Mouse (Mus musculus) midbrain, postnatal 0 days (tissue): Measurements from ENCODE around the gene A630023A22Rik. TPM values are rescaled to one million over a fixed set of nuclear protein-coding genes. Genes with fewer than 3 reads are reported as not detected.

Experiments used
- ATAC-seq: fragments of 200-750 bp; cut with Nextera tagmentation; 2 replicates; pipeline ENCODE4 v1.8.0; 2017; ENCODE audit warnings: moderate number of reproducible peaks, mild to moderate bottlenecking, moderate TSS enrichment, moderate library complexity; ENCODE audit not compliant: low FRiP score
- DNase-seq: peaks from one replicate; pipeline ENCODE4 v3.0.0-alpha.2; 2015; ENCODE audit warnings: low spot score
- H3K27ac ChIP-seq: fragments of 300-500 bp; sonication (generic); 2 replicates; pipeline ENCODE4 v1.5.1; 2014; ENCODE audit warnings: low read depth, mild to moderate bottlenecking, low read length, mixed read lengths
- H3K27me3 ChIP-seq: fragments of 300-500 bp; sonication (generic); 2 replicates; pipeline ENCODE4 v1.6.1; 2014; ENCODE audit warnings: low read length, control low read depth, mixed read lengths; ENCODE audit not compliant: insufficient read depth
- H3K36me3 ChIP-seq: fragments of 300-500 bp; sonication (generic); 2 replicates; pipeline ENCODE4 v1.6.1; 2014; ENCODE audit warnings: low read length, control low read depth, mixed read lengths; ENCODE audit not compliant: insufficient read depth
- H3K4me1 ChIP-seq: fragments of 300-500 bp; sonication (generic); 2 replicates; pipeline ENCODE4 v1.6.1; 2014; ENCODE audit warnings: mild to moderate bottlenecking, control low read depth, antibody characterized with exemption, low read length, mixed read lengths; ENCODE audit not compliant: insufficient read depth
- H3K4me2 ChIP-seq: fragments of 300-500 bp; sonication (generic); 2 replicates; pipeline ENCODE4 v1.6.1; 2014; ENCODE audit warnings: low read depth, mild to moderate bottlenecking, low read length, mixed read lengths; ENCODE audit not compliant: poor library complexity, severe bottlenecking
- H3K4me3 ChIP-seq: fragments of 300-500 bp; sonication (generic); 2 replicates; pipeline ENCODE4 v1.5.1; 2014; ENCODE audit warnings: low read depth, mild to moderate bottlenecking, low read length, moderate library complexity
- H3K9ac ChIP-seq: fragments of 300-500 bp; sonication (generic); replicated peaks from 2 replicates; pipeline ENCODE4 v1.6.1; 2014; ENCODE audit warnings: mild to moderate bottlenecking, low read length, moderate library complexity, mixed read lengths; ENCODE audit not compliant: poor library complexity, severe bottlenecking
- H3K9me3 ChIP-seq: fragments of 300-500 bp; sonication (generic); 2 replicates; pipeline ENCODE4 v1.6.1; 2016; ENCODE audit warnings: low read length, control low read depth
- CTCF ChIP-seq: IDR thresholded peaks from 2 replicates; pipeline ENCODE4 v1.5.1; 2016; ENCODE audit warnings: antibody characterized with exemption, mild to moderate bottlenecking
- WGBS: fragments of 180-500 bp; shearing (Covaris S2); extraction: QIAGEN DNeasy Blood & Tissue Kit; methylation state at CpG from one replicate; pipeline ENCODE4 v1.1.7; 2014; 5-methylcytosine and 5-hydroxymethylcytosine counted together
- polyA plus RNA-seq: library from polyadenylated mRNA; unstranded; fragments of >200 nt; fragmentation: Nextera tagmentation; extraction: Ambion mirVana; gene quantifications from 2 replicates; pipeline ENCODE4 v1.2.1, GENCODE M21; 2015
- total RNA-seq: library from RNA; depleted of rRNA; stranded (reverse); fragments of >200 nt; gene quantifications from 2 replicates; pipeline ENCODE4 v1.2.3, GENCODE M21; 2014

A630023A22Rik gene
- total and polyA plus RNA-seq, 2 experiments from 2014 or later, result not detected

- no peak overlapping the region for H3K4me2 ChIP-seq
- H3K4me3 ChIP-seq, result no peak overlapping the region
- no peaks in the 10 kb centered on the region for H3K27me3 ChIP-seq
- no peak overlapping the region for H3K9ac ChIP-seq
- no peak overlapping the region for H3K27ac ChIP-seq
- no peak for TF ChIP-seq CTCF
- DNase-seq, result no peak
- no peaks in the 10 kb centered on the region for H3K4me1 ChIP-seq
- WGBS, result 81% methylated on average over 3 of the region's 3 CpGs
- ATAC-seq, result no peak
- no peaks in the 10 kb centered on the region for H3K36me3 ChIP-seq
- no peaks in the 10 kb centered on the region for H3K9me3 ChIP-seq
These were observed 59.2 kb downstream of the A630023A22Rik start for GRCm38 (mm10) chr14:34043341-34043740.

- Histone ChIP-seq H3K4me1 (no peaks in the 10 kb centered on the region), H3K36me3 (no peaks in the 10 kb centered on the region), H3K9me3 (no peaks in the 10 kb centered on the region), H3K27me3 (no peaks in the 10 kb centered on the region), H3K9ac (no peak overlapping the region), H3K27ac (no peak overlapping the region), H3K4me2 (no peak overlapping the region), H3K4me3 (no peak overlapping the region)
- 78% methylated on average over 4 of the region's 4 CpGs for WGBS
- ATAC-seq (no peak), DNase-seq (no peak)
- no peak for TF ChIP-seq CTCF
These were observed 61.3 kb downstream of the A630023A22Rik start for GRCm38 (mm10) chr14:34041241-34041640.

- no peaks in the 10 kb centered on the region for H3K36me3 ChIP-seq
- TF ChIP-seq CTCF, result no peak
- no peak for ATAC-seq
These were observed 68.5 kb downstream of the A630023A22Rik start for GRCm38 (mm10) chr14:34033841-34034610.

GRCm38 (mm10) chr14:34026710-34027109 is 75.8 kb downstream of the A630023A22Rik start:
- no peaks in the 10 kb centered on the region for H3K9me3 ChIP-seq
- no peak overlapping the region for H3K9ac ChIP-seq
- H3K4me3 ChIP-seq, result no peak overlapping the region
- H3K4me2 ChIP-seq, result no peak overlapping the region
- TF ChIP-seq CTCF, result no peak
- 75% methylated on average over 2 of the region's 2 CpGs for WGBS
- no peaks in the 10 kb centered on the region for H3K4me1 ChIP-seq
- no peaks in the 10 kb centered on the region for H3K36me3 ChIP-seq
- no peak for DNase-seq
- ATAC-seq, result no peak
- H3K27me3 ChIP-seq, result no peaks in the 10 kb centered on the region
- no peak overlapping the region for H3K27ac ChIP-seq

More at GRCm38 (mm10) chr14:34033841-34034610, 68.5 kb downstream of the A630023A22Rik start:
- no peaks in the 10 kb centered on the region for H3K4me1 ChIP-seq
- no peak overlapping the region for H3K4me2 ChIP-seq
- no peak overlapping the region for H3K27ac ChIP-seq
- no peak overlapping the region for H3K4me3 ChIP-seq
- 79% methylated on average over 8 of the region's 8 CpGs for WGBS
- H3K9me3 ChIP-seq, result no peaks in the 10 kb centered on the region
- H3K9ac ChIP-seq, result no peak overlapping the region
- DNase-seq, result no peak
- H3K27me3 ChIP-seq, result no peaks in the 10 kb centered on the region

GRCm38 (mm10) chr14:34016938-34017337 is 85.6 kb downstream of the A630023A22Rik start:
- WGBS, result 92% methylated on average over 2 of the region's 2 CpGs

GRCm38 (mm10) chr14:34016381-34016780 is 86.2 kb downstream of the A630023A22Rik start, which contains the start of gene Gm5460:
Gene Gm5460 (plus strand): TSS chr14:34016758.
- no peak within 1 kb of the TSS for H3K4me2 ChIP-seq
- H3K4me1 ChIP-seq, result no peaks in the 10 kb centered on the region
- no peaks in the 10 kb centered on the region for H3K9me3 ChIP-seq
- DNase-seq, result no peak
- no peak within 1 kb of the TSS for H3K4me3 ChIP-seq
- no peak within 1 kb of the TSS for H3K9ac ChIP-seq
- ATAC-seq, result no peak
- no peaks in the 10 kb centered on the region for H3K27me3 ChIP-seq
- no peaks in the 10 kb centered on the region for H3K36me3 ChIP-seq
- no peak within 1 kb of the TSS for H3K27ac ChIP-seq
- 92% methylated on average over 4 of the region's 4 CpGs for WGBS
- TF ChIP-seq CTCF, result no peak

More at GRCm38 (mm10) chr14:34016938-34017337, 85.6 kb downstream of the A630023A22Rik start:
- ATAC-seq (no peak), DNase-seq (no peak)
- Histone ChIP-seq H3K9me3 (no peaks in the 10 kb centered on the region), H3K36me3 (no peaks in the 10 kb centered on the region), H3K27ac (no peak overlapping the region), H3K4me1 (no peaks in the 10 kb centered on the region), H3K4me3 (no peak overlapping the region), H3K4me2 (no peak overlapping the region), H3K9ac (no peak overlapping the region), H3K27me3 (no peaks in the 10 kb centered on the region)
- no peak for TF ChIP-seq CTCF
